Mouse (Mus musculus) heart, postnatal 25 days (tissue): ENCODE measurements around the gene 4930562C15Rik. TPM values are rescaled to one million over a fixed set of nuclear protein-coding genes. Genes with fewer than 3 reads are reported as not detected.

Experiments
- DNase-seq: peaks from one replicate; pipeline ENCODE4 v3.0.0; 2022; ENCODE audit warnings: low spot score
- intact Hi-C: fragments of 180-260 bp; cut with DNase I; formaldehyde crosslinking; loops from one replicate; pipeline ENCODE4 v1.15.1; 2025
- total RNA-seq, 2 experiments: library from RNA; stranded (reverse); gene quantifications; 2 replicates each; pipeline ENCODE4 v1.2.3; 2021

Gene 4930562C15Rik
- total RNA-seq, 2 experiments from 2014 or later, result not detected

DNA sequence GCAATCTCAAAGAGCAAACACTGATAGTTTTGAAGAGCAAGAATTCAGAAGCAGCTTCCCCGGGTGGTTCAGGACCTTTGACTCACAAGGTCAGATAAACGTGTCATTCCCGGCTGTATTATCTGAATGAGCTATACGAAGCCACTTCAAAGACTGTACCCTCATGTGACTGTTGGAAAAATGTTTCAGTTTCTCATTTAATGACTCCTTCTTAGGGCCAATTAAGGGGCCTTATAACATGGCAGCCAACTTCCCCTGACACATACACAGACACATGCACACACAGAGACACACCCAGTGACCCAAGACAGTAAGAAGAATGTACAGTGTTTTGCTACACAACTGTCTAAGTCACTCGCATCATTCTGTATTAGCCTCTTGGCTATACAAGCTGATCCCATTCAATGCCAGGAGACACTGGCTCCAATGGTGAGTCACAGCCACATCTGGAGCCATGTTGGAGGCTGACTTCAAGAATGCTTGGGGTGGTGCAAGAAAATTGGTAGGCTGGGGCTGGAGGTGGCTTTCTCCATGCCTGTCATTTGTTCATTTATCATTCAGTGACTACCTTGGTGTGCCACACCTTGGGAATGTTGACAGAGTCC lies 19.9 kb downstream of the 4930562C15Rik start:
- intact Hi-C loops, result no loop called here
- DNase-seq, result no peak

- no peak for DNase-seq
- intact Hi-C loops, result loop anchor here (5.0 to 10.0 kb wide), 4 partner anchors 97 to 286 kb away; partner anchors contain the start of gene Sec14l5
These were observed 26.2 kb downstream of the 4930562C15Rik start for GRCm38 (mm10) chr16:4861392-4861791.

- intact Hi-C loops, result loop anchor here (5.0 to 10.0 kb wide), 4 partner anchors 98 to 284 kb away; partner anchors contain the start of gene Sec14l5
These were observed 27.8 kb downstream of the 4930562C15Rik start for GRCm38 (mm10) chr16:4862863-4863483.

DNA sequence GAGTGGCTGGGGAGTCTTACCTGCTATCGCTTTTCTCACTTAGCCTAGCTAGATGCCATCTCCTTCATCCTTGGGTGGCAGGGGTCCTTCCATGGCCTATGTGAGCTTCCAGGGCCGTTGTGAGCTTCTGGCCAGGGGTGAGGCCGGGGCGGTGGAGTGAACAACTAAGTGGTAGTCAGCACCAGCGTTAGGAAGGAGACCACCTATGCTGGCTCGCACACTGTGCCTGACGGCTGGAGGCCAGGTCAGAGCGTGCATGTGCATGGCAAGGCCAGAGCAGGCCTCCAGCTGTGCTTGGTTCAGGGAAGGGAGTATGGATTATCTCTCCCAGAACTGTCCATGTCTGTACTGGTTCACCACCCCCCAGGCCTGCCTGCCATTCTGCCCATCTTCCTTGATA lies 28.5 kb downstream of the 4930562C15Rik start:
- intact Hi-C loops, result loop anchor here (5.0 to 10.0 kb wide), 4 partner anchors 99 to 284 kb away; partner anchors contain the start of gene Sec14l5

More at GRCm38 (mm10) chr16:4862863-4863483, 27.8 kb downstream of the 4930562C15Rik start:
- peak; percentile 64 for DNase-seq

GRCm38 (mm10) chr16:4866101-4866695 lies 31.0 kb downstream of the 4930562C15Rik start:
- no peak for DNase-seq
- intact Hi-C loops, result loop anchor here (10.0 kb wide), 1 partner anchor 101 kb away; no protein-coding TSS in a partner anchor

More for the DNA sequence above, 28.5 kb downstream of the 4930562C15Rik start:
- no peak for DNase-seq

- no peak for DNase-seq
These were observed 35.3 kb downstream of the 4930562C15Rik start for GRCm38 (mm10) chr16:4870490-4870889.

DNA sequence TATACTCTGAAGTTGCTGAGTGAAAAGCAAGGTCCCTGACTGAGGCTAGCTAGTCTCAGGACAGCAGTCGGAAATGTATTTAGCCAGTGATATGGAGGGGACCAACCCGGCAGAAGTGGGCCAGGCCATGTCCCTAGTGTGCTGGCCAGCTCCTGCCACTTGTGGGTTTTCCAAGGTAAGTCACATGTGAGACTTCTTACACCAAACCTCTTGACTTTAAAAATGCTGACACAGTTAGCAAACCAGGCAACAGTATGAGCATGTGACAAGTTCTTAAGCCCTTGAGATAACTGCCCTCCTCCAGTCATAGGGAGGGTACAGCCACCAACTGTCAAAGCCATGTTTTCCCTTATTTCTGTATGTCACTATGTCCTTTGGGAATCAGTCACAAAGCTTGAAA lies 36.7 kb downstream of the 4930562C15Rik start:
- no peak for DNase-seq
- intact Hi-C loops, result no loop called here

More at GRCm38 (mm10) chr16:4870490-4870889, 35.3 kb downstream of the 4930562C15Rik start:
- intact Hi-C loops, result no loop called here

- DNase-seq, result no peak
These were observed 40.2 kb downstream of the 4930562C15Rik start for GRCm38 (mm10) chr16:4875198-4876032.

DNA sequence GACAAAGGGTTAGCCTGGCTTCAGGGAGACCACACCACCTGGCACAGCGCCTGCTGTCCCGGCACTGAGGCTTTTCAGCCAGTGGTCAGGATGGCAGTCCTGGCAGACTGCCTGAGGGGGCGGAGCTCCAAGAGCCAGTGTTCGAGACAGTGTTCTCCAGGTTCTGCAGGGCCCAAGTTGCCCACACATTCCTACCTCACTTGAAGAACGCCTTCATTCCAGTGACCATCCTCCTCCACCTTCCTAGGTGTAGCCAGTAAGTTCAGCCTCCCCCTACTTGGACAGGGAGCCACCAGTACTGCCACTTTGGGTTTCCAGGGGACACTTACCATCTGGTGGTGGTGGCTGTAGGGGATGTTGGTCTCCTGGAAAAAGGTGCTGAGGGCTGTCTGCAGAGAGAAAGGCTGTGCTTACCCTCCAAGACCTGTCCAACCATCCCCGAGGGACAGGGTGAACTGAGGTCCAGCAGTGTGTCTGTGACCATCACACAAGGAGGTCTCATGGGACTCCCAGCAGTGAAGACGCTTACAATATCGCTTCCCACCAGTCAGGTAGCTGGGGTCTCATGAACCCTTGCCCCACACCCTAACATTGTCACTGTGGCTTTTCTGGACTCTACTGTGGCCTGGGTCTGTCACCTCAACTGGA lies 40.9 kb downstream of the 4930562C15Rik start:
- no peak for DNase-seq
- intact Hi-C loops, result no loop called here

More at GRCm38 (mm10) chr16:4875198-4876032, 40.2 kb downstream of the 4930562C15Rik start:
- intact Hi-C loops, result no loop called here

- no peak for DNase-seq
- intact Hi-C loops, result no loop called here
These were observed 42.0 kb downstream of the 4930562C15Rik start for GRCm38 (mm10) chr16:4877195-4877594.

- no peak for DNase-seq
- intact Hi-C loops, result loop anchor here (2.0 kb wide), 1 partner anchor 35 kb away; no protein-coding TSS in a partner anchor
These were observed 42.5 kb downstream of the 4930562C15Rik start for GRCm38 (mm10) chr16:4877701-4878100.

DNA sequence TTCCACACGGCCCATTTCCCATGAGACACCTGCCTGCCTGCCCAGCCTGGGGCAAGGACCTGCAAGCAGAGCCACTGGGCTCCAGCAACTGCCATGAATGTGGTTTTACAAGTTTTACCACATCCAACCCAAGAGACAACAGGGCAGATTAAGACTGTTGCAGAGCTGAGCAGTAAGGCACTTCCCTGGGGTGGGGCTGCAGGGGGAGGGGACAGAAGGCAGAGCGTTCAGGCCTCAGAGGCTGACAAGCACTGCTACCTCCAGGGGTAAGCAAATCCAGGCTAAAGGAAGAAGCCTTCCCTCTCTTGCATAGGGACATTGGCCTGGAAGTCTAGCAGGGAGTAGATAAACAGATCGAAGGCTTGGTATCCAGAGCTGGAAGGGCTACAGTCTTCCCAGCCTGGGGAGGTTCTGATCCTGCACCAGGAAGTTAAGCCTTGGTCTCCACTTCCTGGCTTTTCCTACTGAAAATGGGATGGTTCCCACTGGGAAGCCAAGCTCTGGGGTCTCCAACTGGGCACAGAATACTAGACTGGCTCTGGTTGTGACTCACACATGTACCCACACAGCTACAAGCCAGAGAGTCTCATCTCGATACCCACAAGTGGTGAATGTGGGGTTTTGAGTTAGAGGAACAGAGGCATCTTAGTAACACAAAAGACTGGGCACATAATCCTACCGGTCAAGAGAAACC lies 43.1 kb downstream of the 4930562C15Rik start:
- intact Hi-C loops, result loop anchor here (2.0 kb wide), 1 partner anchor 34 kb away; no protein-coding TSS in a partner anchor
- DNase-seq, result no peak

DNA sequence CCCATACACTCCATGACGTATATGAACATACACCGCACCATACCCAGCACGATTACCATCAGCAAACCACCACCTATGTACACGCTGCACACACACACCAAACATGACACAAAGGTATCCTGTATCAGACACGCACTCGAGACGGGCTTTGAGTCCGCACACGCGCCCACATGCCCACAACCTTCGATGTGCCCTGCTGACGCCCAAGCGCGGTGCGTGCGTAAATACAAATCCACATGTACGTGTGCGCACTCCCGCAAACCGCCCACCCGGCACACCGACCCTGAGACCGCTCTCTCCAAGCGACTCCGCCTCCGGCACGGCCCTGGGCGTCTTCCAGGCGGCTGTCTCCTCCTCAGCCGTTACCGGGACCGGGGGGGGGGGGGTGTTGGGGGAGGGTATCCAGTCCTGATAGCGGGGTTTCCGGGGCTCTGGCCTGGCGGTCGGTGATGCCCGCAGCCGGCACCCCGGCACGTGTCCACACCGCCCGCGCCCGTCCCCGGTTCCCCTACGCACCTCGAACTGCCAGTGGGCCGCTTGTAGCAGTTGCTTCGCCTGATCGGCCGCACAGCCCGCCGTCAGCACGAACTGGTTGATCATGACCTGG lies 44.0 kb downstream of the 4930562C15Rik start:
- intact Hi-C loops, result loop anchor here (2.0 kb wide), 1 partner anchor 34 kb away; no protein-coding TSS in a partner anchor

GRCm38 (mm10) chr16:4879708-4880124 lies 44.5 kb downstream of the 4930562C15Rik start:
- peak; percentile 86 for DNase-seq
- intact Hi-C loops, result loop anchor here (2.0 kb wide), 1 partner anchor 33 kb away; no protein-coding TSS in a partner anchor

More for the DNA sequence above, 44.0 kb downstream of the 4930562C15Rik start:
- no peak for DNase-seq

DNA sequence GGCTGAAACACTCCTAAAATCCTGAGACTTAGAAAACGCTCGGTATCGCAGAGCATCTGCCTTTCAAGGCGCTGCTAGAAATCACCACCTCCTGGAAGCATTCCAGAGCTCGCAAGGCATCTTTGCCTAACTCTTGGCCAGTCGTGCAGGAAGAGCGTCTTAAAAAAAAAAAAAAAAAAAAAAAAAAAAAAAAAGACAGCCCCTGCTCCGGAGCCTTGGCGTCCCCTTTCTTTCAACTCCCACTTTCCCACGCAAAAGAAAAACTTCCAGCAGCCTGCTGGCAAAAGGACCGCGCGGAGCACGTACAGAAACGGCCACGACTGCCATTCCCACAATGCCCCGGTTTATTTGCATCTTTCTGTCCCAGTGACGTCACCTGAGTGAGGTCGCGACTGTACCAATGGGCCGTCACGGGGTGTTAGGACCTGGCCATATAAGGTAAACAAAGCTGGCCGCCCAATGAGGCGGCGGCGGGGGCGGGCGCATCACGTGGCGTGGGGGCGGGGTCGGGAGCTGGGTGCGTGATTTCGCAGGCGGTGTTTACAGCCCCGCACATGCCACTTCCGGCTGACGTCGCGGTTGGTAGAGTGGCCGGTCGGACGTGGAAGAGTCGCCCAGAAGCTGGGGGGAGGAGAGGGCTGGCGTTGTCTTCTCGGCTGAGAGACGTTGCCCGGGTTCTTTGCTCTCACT lies 45.1 kb downstream of the 4930562C15Rik start, which contains the start of gene Ubald1:
Gene Ubald1 (minus strand): TSS at position 180 of the 690 bp plus-strand sequence.
- peak; percentile 95 for DNase-seq
- intact Hi-C loops, result no loop called here

DNA sequence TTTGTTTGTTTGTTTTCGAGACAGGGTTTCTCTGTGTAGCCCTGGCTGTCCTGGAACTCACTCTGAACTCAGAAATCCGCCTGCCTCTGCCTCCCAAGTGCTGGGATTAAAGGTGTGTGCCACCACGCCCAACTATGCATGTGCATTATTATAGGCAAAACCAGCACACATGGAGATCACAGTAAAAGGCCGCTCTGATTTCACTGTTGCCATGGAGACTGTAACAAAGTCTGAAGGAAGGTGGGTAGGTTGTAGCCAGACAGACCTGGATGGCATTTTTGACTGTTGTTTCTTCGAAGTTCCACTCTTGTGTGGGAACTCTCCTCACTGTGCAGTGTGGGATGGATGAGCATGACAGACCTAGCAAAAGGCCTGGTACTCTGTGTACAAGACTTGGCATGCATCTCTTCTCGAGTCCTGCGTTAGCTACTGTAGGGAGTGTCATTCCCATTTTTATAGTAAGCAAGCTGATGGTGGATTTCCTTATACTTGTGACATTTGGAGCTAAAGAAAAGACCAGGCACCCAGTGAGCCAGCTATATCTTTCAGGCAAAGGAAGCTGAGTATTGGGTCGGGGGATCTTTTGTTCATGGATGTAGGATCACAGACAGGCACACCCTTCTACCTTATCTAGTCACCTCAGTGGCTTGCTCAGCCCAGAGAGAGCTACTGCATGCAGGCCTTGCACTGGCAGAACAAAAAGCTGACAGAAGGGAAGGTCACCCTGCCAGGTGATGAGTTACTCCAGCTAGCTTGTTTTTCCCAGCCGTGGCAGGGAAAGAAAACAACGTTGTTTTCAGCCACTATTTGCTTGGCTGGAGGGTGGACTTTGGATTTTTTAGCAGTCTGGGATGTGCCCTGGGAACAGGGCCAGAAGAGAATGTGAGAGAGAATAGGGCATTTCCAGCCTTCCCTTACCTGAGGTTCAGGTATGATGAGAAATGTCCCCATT lies 46.5 kb downstream of the 4930562C15Rik start:
- no peak for DNase-seq
- intact Hi-C loops, result no loop called here
